Mouse (Mus musculus): ENCODE measurements around the gene Fhit. TPM values are rescaled to one million over a fixed set of nuclear protein-coding genes. Genes with fewer than 3 reads are reported as not detected.

Gene Fhit
- polyA plus RNA-seq, 1 experiment from 2014 or later, result 13.3 TPM

DNA sequence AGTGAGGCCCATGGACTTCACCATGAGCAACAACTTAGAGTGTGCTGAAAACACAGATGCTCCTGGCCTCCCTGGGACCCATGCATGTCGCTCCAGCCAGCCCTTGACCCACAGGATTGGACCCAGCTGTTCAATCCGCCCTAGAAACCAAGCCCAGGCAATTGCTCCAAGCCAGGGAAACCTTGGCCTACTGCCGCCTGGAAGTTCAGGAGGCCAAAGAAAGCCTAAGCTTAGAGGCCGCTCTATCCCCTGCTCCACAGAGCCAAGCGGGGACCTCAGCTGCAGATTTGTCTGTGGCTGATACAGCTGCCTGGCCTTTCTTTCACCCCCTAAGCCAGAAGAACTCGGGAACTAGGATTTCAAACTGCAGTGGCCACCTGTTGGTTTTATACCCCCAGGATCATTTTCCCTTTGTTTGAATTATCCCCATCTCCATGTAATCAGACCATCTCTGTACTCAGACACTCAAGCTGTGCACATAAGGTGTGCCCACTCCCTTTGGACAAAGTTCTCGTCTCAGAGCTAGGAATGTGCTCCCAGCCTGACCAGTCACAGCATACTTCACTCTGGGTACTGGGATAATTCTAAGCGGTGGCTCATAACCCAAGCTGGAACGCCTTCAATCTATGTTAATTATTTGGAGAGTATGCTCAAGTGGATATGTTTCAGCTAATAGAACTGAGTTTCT is 10.1 kb downstream of the Fhit start:
- Histone ChIP-seq H3K27me3 (ENCODE audit: insufficient read depth, low read length) (no peaks in the 10 kb centered on the region), H3K4me3 (replicated peaks; ENCODE audit: low read depth, low read length) (no peak overlapping the region), H3K4me2 (ENCODE audit: low read length) (no peak overlapping the region), H3K4me1 (replicated peaks; ENCODE audit: insufficient read depth, low read length) (no peaks in the 10 kb centered on the region), H3K9me3 (replicated peaks; ENCODE audit: low read length) (no peaks in the 10 kb centered on the region), H3K27ac (no peak overlapping the region), H3K36me3 (ENCODE audit: insufficient read depth, low read length) (no peaks in the 10 kb centered on the region), H3K9ac (ENCODE audit: low read depth, low read length) (no peak overlapping the region)
- WGBS, result 48% methylated on average over 9 of the region's 9 CpGs
- no peak for ATAC-seq (replicated peaks; ENCODE audit: low FRiP score, low read depth)
- peak; percentile 29 for DNase-seq (ENCODE audit: low spot score)
- TF ChIP-seq CTCF (IDR thresholded peaks at IDR 0.05; ENCODE audit: low read depth), result no peak

DNA sequence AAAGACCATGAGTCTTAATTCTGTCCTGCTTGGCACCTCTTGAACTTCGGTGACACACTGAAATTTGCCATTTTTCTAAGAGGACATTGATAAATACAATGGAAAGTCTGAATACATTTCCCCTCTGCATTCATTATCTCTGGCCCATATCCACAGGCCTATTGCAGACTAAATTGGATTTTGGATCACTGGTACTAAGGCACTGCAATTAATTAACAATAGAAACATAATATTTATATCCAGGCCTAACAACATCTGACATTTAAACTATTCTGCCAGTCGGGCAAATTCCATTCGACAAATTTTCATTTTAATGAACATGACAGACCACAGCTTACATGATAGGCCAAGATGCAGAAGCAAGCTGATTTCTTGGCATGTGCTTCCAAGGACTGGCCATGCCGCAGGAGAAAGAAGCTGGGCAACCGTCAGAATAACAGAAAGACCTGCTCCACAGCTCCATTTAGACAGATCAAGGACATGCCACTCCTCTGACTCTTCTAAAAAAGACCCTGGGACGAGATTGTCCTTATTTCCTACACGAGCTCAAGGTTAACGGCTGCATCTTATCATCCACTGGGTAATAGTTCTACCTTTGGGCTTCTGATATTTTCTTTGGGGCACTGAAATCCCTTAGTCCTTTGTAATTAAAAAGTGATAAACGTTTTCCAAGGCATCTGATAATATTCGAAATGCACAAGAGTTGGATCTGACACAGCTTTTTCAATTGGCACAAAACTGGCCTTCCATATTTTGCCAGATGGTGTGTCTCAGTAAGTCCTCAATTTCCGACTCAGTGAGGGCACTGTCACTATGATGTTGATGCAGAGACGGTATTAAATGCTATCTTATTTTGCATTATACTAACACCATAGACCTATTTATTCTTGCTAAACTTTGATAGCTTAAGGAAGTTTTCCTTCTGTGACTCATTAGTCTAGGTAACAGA is 27.8 kb downstream of the Fhit start:
- 90% methylated on average over 12 of the region's 12 CpGs for WGBS
- ATAC-seq (replicated peaks; ENCODE audit: low FRiP score, low read depth) (no peak), DNase-seq (ENCODE audit: low spot score) (no peak)
- H3K4me3 ChIP-seq (replicated peaks; ENCODE audit: low read depth, low read length), result no peak overlapping the region
- H3K9ac ChIP-seq (ENCODE audit: low read depth, low read length), result no peak overlapping the region
- no peak overlapping the region for H3K4me2 ChIP-seq (ENCODE audit: low read length)
- no peaks in the 10 kb centered on the region for H3K4me1 ChIP-seq (replicated peaks; ENCODE audit: insufficient read depth, low read length)
- no peaks in the 10 kb centered on the region for H3K9me3 ChIP-seq (replicated peaks; ENCODE audit: low read length)
- H3K27ac ChIP-seq, result no peak overlapping the region
- no peaks in the 10 kb centered on the region for H3K36me3 ChIP-seq (ENCODE audit: insufficient read depth, low read length)
- no peaks in the 10 kb centered on the region for H3K27me3 ChIP-seq (ENCODE audit: insufficient read depth, low read length)
- no peak for TF ChIP-seq CTCF (IDR thresholded peaks at IDR 0.05; ENCODE audit: low read depth)

DNA sequence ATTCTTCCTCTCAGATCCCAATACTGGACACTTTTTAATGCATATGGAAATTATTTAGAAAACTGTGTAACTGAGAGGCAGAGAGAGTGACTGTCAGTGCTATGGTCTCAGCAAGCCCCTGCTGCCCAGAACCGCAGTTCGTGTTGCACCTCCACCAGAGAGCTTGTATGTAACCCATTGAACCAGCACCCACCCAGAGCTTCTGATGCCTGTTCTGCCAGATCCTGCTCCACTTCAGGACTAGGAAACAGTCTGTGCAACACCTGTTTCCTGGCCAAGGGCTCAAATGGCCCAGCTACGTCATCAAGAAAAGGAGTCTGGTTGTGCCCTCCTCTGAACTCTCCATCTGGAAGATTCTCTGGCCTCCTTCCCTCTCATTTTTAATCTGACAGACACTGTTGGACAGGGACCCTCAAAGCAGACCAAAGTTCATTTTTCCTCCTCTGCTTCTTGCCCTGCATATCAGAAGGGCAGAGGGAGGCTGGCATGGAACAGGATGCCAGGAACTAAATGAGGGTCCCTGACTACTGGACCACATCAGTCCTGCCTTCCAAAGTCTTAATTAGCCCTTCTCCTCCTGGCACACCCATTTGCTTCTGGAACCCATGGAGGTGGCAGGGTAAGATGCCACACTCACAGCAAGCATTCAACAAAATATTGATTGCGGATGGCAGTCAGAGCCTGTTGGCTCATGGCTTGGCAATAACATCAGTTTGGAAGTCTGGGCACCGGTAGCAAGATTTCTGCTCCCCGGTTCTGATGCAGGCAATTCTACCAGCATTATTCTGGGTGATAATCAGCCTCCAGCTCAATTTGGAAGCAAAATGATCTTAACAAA is 29.0 kb downstream of the Fhit start:
- 84% methylated on average over 6 of the region's 6 CpGs for WGBS
- ATAC-seq (replicated peaks; ENCODE audit: low FRiP score, low read depth) (no peak), DNase-seq (ENCODE audit: low spot score) (no peak)
- H3K4me1 ChIP-seq (replicated peaks; ENCODE audit: insufficient read depth, low read length), result no peaks in the 10 kb centered on the region
- H3K27ac ChIP-seq, result no peak overlapping the region
- H3K4me2 ChIP-seq (ENCODE audit: low read length), result no peak overlapping the region
- no peaks in the 10 kb centered on the region for H3K36me3 ChIP-seq (ENCODE audit: insufficient read depth, low read length)
- no peak overlapping the region for H3K4me3 ChIP-seq (replicated peaks; ENCODE audit: low read depth, low read length)
- H3K27me3 ChIP-seq (ENCODE audit: insufficient read depth, low read length), result no peaks in the 10 kb centered on the region
- H3K9me3 ChIP-seq (replicated peaks; ENCODE audit: low read length), result no peaks in the 10 kb centered on the region
- H3K9ac ChIP-seq (ENCODE audit: low read depth, low read length), result no peak overlapping the region
- TF ChIP-seq CTCF (IDR thresholded peaks at IDR 0.05; ENCODE audit: low read depth), result no peak

DNA sequence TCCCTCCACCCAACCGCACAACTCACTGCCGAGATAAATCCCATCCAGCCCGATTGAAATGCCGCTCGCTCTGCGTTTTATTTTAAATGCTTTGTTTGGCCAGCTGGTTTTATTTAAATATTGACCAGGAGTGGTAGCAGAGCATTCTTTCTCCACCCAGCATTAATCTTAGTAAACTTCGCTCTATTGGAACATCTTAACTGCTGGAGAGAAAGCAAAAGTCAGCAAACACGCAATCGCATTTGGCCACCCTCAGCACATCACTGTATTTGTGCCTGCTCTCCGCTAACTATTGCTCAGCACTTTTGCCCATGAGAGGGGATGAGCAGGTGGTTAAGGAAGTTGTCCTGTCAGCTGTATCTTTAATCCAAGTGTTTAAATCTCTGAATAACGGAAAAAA is 36.7 kb downstream of the Fhit start:
- TF ChIP-seq CTCF (IDR thresholded peaks at IDR 0.05; ENCODE audit: low read depth), result no peak
- H3K9me3 ChIP-seq (replicated peaks; ENCODE audit: low read length), result no peaks in the 10 kb centered on the region
- H3K4me1 ChIP-seq (replicated peaks; ENCODE audit: insufficient read depth, low read length), result no peaks in the 10 kb centered on the region
- H3K27me3 ChIP-seq (ENCODE audit: insufficient read depth, low read length), result no peaks in the 10 kb centered on the region
- H3K4me3 ChIP-seq (replicated peaks; ENCODE audit: low read depth, low read length), result no peak overlapping the region
- H3K27ac ChIP-seq, result no peak overlapping the region
- H3K9ac ChIP-seq (ENCODE audit: low read depth, low read length), result no peak overlapping the region
- no peaks in the 10 kb centered on the region for H3K36me3 ChIP-seq (ENCODE audit: insufficient read depth, low read length)
- WGBS, result 68% methylated on average over 11 of the region's 11 CpGs
- ATAC-seq (replicated peaks; ENCODE audit: low FRiP score, low read depth) (no peak), DNase-seq (ENCODE audit: low spot score) (no peak)
- H3K4me2 ChIP-seq (ENCODE audit: low read length), result peak overlapping the region; percentile 27; the same call in 1 of the 2 replicates

DNA sequence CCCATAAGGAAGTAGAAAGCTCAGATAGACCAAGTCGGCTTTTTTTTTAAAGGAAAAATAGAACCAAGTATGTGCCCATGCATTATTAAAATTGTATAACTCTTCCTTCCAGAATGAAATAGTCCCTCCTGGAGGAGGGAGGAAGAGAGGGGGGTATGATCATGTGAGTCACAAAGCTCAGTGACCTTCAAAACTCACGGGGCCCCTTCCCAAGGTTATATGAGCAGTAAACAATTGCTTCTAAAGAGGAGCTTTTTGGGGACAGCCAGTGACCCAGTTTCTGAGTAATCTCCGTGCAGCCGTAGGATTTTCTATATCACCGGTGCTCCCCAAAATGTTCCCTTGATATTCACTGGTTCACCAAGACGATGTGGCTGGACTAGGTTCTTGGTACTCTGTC is 42.8 kb downstream of the Fhit start:
- no peak overlapping the region for H3K27ac ChIP-seq
- H3K9ac ChIP-seq (ENCODE audit: low read depth, low read length), result no peak overlapping the region
- WGBS, result 89% methylated on average over 6 of the region's 6 CpGs
- no peaks in the 10 kb centered on the region for H3K4me1 ChIP-seq (replicated peaks; ENCODE audit: insufficient read depth, low read length)
- no peak for TF ChIP-seq CTCF (IDR thresholded peaks at IDR 0.05; ENCODE audit: low read depth)
- no peaks in the 10 kb centered on the region for H3K36me3 ChIP-seq (ENCODE audit: insufficient read depth, low read length)
- no peaks in the 10 kb centered on the region for H3K9me3 ChIP-seq (replicated peaks; ENCODE audit: low read length)
- H3K4me3 ChIP-seq (replicated peaks; ENCODE audit: low read depth, low read length), result no peak overlapping the region
- H3K4me2 ChIP-seq (ENCODE audit: low read length), result no peak overlapping the region
- no peaks in the 10 kb centered on the region for H3K27me3 ChIP-seq (ENCODE audit: insufficient read depth, low read length)
- no peak for ATAC-seq (replicated peaks; ENCODE audit: low FRiP score, low read depth)
- no peak for DNase-seq (ENCODE audit: low spot score)

DNA sequence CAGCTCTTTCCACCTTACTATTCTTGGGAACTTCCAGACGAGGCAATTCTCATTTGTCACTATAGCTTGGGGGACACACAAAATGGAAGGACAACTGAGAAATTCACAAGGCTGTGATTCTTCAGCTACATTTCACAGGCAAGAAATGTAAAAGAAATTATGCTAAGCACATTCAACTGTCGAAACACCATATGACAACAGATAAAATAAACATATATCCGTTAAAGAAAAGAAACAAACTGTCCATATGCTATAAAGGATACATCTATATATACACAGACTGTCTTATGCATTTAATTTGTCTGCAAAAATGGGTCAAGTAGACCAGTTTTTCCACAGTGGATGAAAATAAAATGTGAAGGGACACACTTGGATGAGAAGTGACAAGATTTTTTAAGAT is 76.2 kb downstream of the Fhit start:
- Histone ChIP-seq H3K4me3 (replicated peaks; ENCODE audit: low read depth, low read length) (no peak overlapping the region), H3K4me1 (replicated peaks; ENCODE audit: insufficient read depth, low read length) (no peaks in the 10 kb centered on the region), H3K4me2 (ENCODE audit: low read length) (no peak overlapping the region), H3K27me3 (ENCODE audit: insufficient read depth, low read length) (no peaks in the 10 kb centered on the region), H3K9ac (ENCODE audit: low read depth, low read length) (no peak overlapping the region), H3K36me3 (ENCODE audit: insufficient read depth, low read length) (no peaks in the 10 kb centered on the region), H3K9me3 (replicated peaks; ENCODE audit: low read length) (no peaks in the 10 kb centered on the region), H3K27ac (no peak overlapping the region)
- ATAC-seq (replicated peaks; ENCODE audit: low FRiP score, low read depth) (no peak), DNase-seq (ENCODE audit: low spot score) (no peak)
- no peak for TF ChIP-seq CTCF (IDR thresholded peaks at IDR 0.05; ENCODE audit: low read depth)
- WGBS, result 93% methylated on average over 3 of the region's 3 CpGs
